Mouse (Mus musculus) heart, embryonic 13.5 days (tissue): ENCODE measurements at regions not wholly inside any gene's neighbourhood (a gene's known extent, or its start where the extent isn't known, plus 50 kb on each side); places are given as distances from the start of the nearest gene placed in this dataset.
"Not testable (repeated sequence)": the region's sequence is repeated elsewhere in the genome, so short reads cannot be mapped to it uniquely, and the experiment has no call there.

Experiments
- ATAC-seq: fragments of 200-750 bp; cut with Nextera tagmentation; 2 replicates; pipeline ENCODE4 v1.8.0; 2017; ENCODE audit warnings: moderate TSS enrichment; ENCODE audit not compliant: insufficient number of reproducible peaks, low FRiP score, low TSS enrichment; ENCODE audit errors: extremely low read depth
- H3K27ac ChIP-seq: fragments of 300-500 bp; sonication (generic); replicated peaks from 2 replicates; pipeline ENCODE4 v1.5.1; 2015; ENCODE audit warnings: moderate library complexity, mild to moderate bottlenecking, inconsistent platforms
- H3K27me3 ChIP-seq: fragments of 300-500 bp; sonication (generic); replicated peaks from 2 replicates; pipeline ENCODE4 v1.6.1; 2015; ENCODE audit warnings: mild to moderate bottlenecking, inconsistent platforms
- H3K36me3 ChIP-seq: fragments of 300-500 bp; sonication (generic); 2 replicates; pipeline ENCODE4 v1.6.1; 2015; ENCODE audit warnings: mild to moderate bottlenecking, inconsistent platforms
- H3K4me1 ChIP-seq: fragments of 300-500 bp; sonication (generic); 2 replicates; pipeline ENCODE4 v1.6.1; 2015; ENCODE audit warnings: inconsistent platforms
- H3K4me2 ChIP-seq: fragments of 300-500 bp; sonication (generic); 2 replicates; pipeline ENCODE4 v1.6.1; 2015; ENCODE audit warnings: inconsistent platforms, mild to moderate bottlenecking, moderate library complexity
- H3K4me3 ChIP-seq: fragments of 300-500 bp; sonication (generic); 2 replicates; pipeline ENCODE4 v1.5.1; 2015; ENCODE audit warnings: moderate library complexity, mild to moderate bottlenecking, inconsistent platforms
- H3K9ac ChIP-seq: fragments of 300-500 bp; sonication (generic); 2 replicates; pipeline ENCODE4 v1.6.1; 2015; ENCODE audit warnings: inconsistent platforms, mild to moderate bottlenecking, moderate library complexity
- H3K9me3 ChIP-seq: fragments of 300-500 bp; sonication (generic); 2 replicates; pipeline ENCODE4 v1.6.1; 2016; ENCODE audit warnings: inconsistent platforms
- WGBS: fragments of 180-500 bp; shearing (Covaris S2); methylation state at CpG from one replicate; pipeline ENCODE4 v1.1.7; 2015; ENCODE audit warnings: mixed read lengths; 5-methylcytosine and 5-hydroxymethylcytosine counted together

DNA sequence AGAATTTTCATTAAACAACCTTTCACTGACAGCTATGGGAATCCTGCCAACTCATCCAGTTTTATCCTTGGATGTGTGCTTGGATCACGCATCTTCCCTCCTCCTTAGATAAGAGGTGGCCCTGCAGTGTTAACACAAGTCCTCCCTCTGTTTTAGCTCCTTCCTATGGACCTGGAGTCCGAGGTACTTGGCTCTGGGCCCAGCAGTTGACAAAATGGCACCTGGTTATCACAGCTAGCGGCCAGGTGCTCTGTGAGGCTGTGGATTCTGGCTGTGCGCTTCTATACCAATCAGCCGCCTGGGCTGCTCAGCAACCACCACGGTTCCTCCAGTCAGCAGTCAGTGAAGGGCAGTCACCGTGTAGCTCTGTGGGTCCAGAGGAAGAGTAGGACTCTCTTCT, 157.4 kb downstream of the Prdm2 start:
- no peak for ATAC-seq
- Histone ChIP-seq H3K27ac (no peak overlapping the region), H3K4me3 (no peak overlapping the region), H3K9me3 (no peaks in the 10 kb centered on the region), H3K4me1 (0 out of 2 replicates have a peak, but pooled peaks cover 4% of the 10 kb centered on the region), H3K27me3 (no peaks in the 10 kb centered on the region), H3K36me3 (no peaks in the 10 kb centered on the region), H3K4me2 (no peak overlapping the region), H3K9ac (no peak overlapping the region)
- WGBS, result 57% methylated on average over 7 of the region's 7 CpGs

DNA sequence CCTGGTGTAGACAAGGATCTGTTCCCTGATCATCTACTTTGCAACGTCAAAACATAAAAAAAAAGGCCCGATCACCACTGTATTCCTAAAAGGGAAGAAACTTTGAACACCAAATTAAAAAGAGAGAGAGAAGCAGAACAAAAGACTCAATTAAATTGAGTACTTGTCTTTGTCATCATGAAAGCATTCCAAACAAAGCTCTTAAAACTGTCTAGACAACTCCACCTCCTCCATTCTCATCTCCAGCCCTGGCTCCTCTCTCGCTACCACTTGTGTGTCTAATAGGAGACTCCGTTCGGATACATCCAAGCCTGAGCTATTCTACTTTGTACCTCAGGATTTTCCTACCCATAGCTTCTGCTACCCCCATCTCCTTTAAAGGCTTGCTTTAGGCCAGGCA, 159.8 kb downstream of the Prdm2 start:
- Histone ChIP-seq H3K4me3 (no peak overlapping the region), H3K4me1 (0 out of 2 replicates have a peak, but pooled peaks cover 4% of the 10 kb centered on the region), H3K36me3 (no peaks in the 10 kb centered on the region), H3K27me3 (no peaks in the 10 kb centered on the region), H3K4me2 (no peak overlapping the region), H3K9me3 (no peaks in the 10 kb centered on the region), H3K27ac (no peak overlapping the region), H3K9ac (no peak overlapping the region)
- ATAC-seq, result no peak
- 85% methylated on average over 5 of the region's 5 CpGs for WGBS

DNA sequence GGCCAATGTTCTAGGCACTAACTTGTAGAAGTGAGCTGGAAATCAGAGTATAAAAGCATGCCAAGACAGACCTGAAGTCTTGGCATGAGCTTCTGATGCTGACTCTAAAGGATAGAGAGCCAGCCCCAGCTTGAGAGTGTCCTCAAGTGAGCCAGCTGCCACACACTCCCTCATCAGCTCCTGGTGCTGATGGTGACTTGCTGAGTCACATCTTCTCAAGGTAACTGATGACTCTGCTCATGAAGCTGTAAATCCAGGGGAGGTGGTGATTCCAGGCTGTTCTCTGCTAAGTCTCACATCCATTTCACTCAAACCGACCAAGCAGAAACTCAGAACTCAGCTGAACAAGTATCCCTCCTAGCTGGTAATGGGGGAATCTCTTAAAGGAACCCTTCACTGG, 161.6 kb downstream of the Prdm2 start:
- H3K9me3 ChIP-seq, result no peaks in the 10 kb centered on the region
- H3K4me3 ChIP-seq, result no peak overlapping the region
- 76% methylated on average over 1 of the region's 1 CpGs for WGBS
- H3K4me2 ChIP-seq, result no peak overlapping the region
- H3K4me1 ChIP-seq, result 0 out of 2 replicates have a peak, but pooled peaks cover 4% of the 10 kb centered on the region
- no peaks in the 10 kb centered on the region for H3K36me3 ChIP-seq
- no peak for ATAC-seq
- H3K9ac ChIP-seq, result no peak overlapping the region
- no peak overlapping the region for H3K27ac ChIP-seq
- H3K27me3 ChIP-seq, result no peaks in the 10 kb centered on the region

DNA sequence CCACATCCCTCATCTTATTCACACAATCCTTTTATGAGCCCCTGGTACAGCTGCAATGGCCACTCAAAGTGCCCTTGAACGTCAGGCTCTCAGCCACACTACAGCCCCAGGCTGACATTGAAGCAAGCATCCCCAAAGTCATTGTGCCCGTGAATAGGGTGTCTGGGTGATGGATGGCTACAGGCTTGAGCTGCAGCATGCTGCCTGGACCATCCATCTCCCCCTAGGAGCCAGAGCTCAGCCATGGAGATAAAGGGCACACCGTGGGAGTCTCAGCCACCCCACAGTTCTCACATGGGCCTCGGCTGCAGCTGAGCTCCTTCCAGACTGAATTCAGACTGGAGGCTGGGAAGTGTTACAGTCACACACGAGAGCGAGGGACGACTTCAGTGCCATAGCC, 167.6 kb downstream of the Prdm2 start:
- no peak overlapping the region for H3K27ac ChIP-seq
- no peak overlapping the region for H3K9ac ChIP-seq
- ATAC-seq, result no peak
- no peak overlapping the region for H3K4me3 ChIP-seq
- H3K27me3 ChIP-seq, result peaks cover 27% of the 10 kb centered on the region
- H3K36me3 ChIP-seq, result no peaks in the 10 kb centered on the region
- H3K4me1 ChIP-seq, result no peaks in the 10 kb centered on the region
- H3K4me2 ChIP-seq, result no peak overlapping the region
- no peaks in the 10 kb centered on the region for H3K9me3 ChIP-seq
- 29% methylated on average over 7 of the region's 7 CpGs for WGBS

DNA sequence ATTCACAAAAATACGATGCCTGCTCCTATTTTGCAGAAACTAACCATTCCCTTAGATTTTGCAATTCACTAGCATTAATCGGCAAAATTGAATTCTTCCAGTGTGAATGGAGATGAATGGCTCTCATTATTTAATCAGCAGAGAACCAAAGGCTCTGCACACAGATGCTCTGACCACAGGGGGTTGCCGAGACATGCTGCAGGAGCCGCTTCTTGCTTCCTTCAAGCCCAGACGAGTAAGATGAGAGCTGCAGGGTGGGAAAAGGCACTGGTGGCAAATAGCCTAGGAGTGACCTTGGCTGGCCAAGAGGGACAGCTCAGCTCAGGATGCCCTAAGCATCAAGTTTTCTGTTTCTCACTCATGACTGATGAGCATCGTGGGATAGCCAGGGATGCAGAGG, 170.0 kb downstream of the Prdm2 start:
- Histone ChIP-seq H3K4me3 (no peak overlapping the region), H3K36me3 (no peaks in the 10 kb centered on the region), H3K4me1 (no peaks in the 10 kb centered on the region), H3K9me3 (no peaks in the 10 kb centered on the region), H3K4me2 (no peak overlapping the region), H3K9ac (no peak overlapping the region), H3K27ac (no peak overlapping the region), H3K27me3 (peaks cover 28% of the 10 kb centered on the region)
- WGBS, result 53% methylated on average over 6 of the region's 6 CpGs
- no peak for ATAC-seq

DNA sequence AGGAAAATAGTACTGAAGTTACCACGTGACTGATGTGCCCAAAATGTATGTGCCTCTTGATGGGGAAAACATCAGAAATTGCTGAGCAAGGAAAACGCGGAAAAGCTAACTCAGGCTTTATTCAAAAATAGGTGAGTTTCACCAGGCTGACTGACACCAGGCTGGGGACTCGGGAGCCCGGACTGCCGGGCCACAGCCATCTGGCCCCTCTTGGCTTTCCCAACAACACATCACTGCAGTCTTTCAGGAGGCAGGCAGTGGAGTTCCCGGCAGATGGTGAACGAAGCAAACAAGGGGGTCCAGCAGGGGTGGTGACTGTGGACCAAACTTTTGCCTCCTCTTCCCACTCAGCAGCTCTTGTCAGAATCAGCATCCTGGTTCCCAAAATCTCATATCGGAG, 174.2 kb downstream of the Prdm2 start:
- Histone ChIP-seq H3K4me3 (no peak overlapping the region), H3K27ac (no peak overlapping the region), H3K4me2 (no peak overlapping the region), H3K36me3 (no peaks in the 10 kb centered on the region), H3K9me3 (no peaks in the 10 kb centered on the region), H3K9ac (no peak overlapping the region), H3K4me1 (no peaks in the 10 kb centered on the region), H3K27me3 (peaks cover 35% of the 10 kb centered on the region)
- 74% methylated on average over 9 of the region's 9 CpGs for WGBS
- ATAC-seq, result no peak

DNA sequence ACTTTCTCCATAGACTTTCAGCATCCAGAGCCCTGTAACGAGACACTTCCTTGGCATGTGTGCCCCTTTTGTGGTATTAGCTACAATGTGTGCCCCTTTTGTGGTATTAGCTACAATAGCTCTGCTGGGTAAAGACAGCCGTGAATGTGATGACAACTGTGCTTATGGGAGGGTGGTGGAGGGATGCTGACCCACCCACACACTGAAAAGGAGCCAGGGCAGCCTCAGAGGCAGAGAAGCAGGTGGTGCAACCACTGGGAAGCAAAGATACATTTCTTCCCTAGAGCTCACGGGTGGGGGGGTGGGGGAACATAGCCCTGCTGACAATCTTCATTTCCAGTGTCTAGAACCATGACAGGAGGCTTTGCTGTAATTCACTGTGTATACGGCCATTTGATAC, 176.1 kb downstream of the Prdm2 start:
- WGBS, result 51% methylated on average over 4 of the region's 4 CpGs
- no peaks in the 10 kb centered on the region for H3K36me3 ChIP-seq
- H3K27ac ChIP-seq, result no peak overlapping the region
- ATAC-seq, result no peak
- no peak overlapping the region for H3K4me2 ChIP-seq
- no peaks in the 10 kb centered on the region for H3K4me1 ChIP-seq
- H3K9ac ChIP-seq, result no peak overlapping the region
- H3K9me3 ChIP-seq, result no peaks in the 10 kb centered on the region
- peaks cover 22% of the 10 kb centered on the region for H3K27me3 ChIP-seq
- no peak overlapping the region for H3K4me3 ChIP-seq

DNA sequence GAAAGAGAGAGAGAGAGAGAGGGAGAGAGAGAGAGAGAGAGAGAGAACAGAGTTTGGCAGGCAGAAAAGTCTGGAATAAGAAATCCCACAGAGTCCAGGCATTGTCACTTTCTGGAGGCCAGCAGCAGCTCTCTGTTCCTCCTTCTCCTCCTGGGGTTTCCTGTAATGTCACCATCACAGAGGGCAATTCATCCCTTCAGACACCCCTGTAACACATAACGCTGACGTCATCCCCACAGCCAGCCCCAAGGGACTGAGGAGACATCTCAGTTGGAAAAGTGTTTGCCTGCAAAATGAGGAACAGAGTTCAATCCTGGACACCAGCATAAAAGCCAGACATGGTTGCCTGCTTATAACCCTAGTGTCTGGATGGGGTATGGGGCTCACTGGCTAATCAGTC, 177.7 kb downstream of the Prdm2 start:
- H3K9me3 ChIP-seq, H3K9ac ChIP-seq, H3K27ac ChIP-seq, H3K4me1 ChIP-seq, H3K4me3 ChIP-seq, ATAC-seq, H3K36me3 ChIP-seq, H3K4me2 ChIP-seq: not testable (repeated sequence)
- peaks cover 22% of the 10 kb centered on the region for H3K27me3 ChIP-seq
- WGBS, result 59% methylated on average over 2 of the region's 2 CpGs

DNA sequence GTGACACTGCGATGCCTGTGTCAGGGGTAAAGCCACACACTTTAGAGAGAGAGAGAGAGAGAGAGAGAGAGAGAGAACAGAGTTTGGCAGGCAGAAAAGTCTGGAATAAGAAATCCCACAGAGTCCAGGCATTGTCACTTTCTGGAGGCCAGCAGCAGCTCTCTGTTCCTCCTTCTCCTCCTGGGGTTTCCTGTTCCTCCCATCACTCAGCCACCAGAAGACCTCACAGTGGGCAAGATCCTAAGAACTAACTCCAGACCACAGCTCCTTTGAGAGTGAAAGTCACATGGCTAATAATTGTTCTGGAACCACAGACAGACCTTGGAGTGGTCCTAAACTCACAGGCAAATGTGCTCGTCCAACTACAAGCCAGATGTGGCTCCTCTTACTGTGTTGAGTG, 178.5 kb downstream of the Prdm2 start:
- 67% methylated on average over 2 of the region's 2 CpGs for WGBS
- H3K4me3 ChIP-seq, H3K9ac ChIP-seq, H3K4me1 ChIP-seq, H3K36me3 ChIP-seq, H3K27ac ChIP-seq, H3K4me2 ChIP-seq, H3K9me3 ChIP-seq, ATAC-seq: not testable (repeated sequence)
- peaks cover 22% of the 10 kb centered on the region for H3K27me3 ChIP-seq

DNA sequence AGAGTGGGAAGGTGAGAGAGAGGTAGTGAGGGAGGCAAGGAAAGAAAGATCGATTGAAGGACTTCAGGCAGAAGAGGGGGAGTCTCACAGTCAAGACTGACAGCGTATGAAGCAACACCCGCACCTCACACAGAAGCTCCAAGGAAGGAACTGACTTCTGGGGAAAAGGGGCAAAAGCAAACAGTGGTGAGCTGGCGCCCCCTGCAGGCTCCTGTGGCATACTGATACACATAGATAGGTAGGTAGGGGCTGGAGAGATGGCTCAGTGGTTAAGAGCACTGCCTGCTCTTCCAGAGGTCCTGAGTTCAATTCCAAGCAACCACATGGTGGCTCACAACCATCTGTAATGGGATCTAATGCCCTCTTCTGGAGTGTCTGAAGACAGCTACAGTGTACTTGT, 183.0 kb downstream of the Prdm2 start:
- H3K27ac ChIP-seq, H3K36me3 ChIP-seq: not testable (repeated sequence)
- 66% methylated on average over 4 of the region's 4 CpGs for WGBS

DNA sequence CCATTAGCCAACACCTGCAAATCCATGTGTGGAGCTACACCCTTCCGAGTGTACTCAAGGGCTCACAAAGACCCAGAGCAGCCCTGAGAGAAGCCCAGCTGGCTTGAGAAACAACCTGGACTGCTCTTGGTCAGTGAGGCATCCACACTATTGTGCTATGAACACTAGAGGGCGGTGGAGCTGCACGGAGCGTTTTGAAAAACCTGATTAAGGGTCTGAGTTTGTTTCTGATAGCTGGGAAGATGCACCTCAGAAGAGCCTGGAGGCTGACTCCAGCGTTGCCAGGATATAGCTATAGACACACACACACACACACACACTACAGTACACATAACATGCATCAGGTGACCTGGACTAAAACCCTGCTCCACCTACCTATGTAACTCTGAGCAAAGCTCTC, 185.5 kb downstream of the Prdm2 start:
- peaks cover 15% of the 10 kb centered on the region for H3K27me3 ChIP-seq
- no peaks in the 10 kb centered on the region for H3K36me3 ChIP-seq
- WGBS, result 8% methylated on average over 5 of the region's 5 CpGs
- no peak overlapping the region for H3K27ac ChIP-seq
- H3K9me3 ChIP-seq, result no peaks in the 10 kb centered on the region
- no peak for ATAC-seq
- no peaks in the 10 kb centered on the region for H3K4me1 ChIP-seq
- no peak overlapping the region for H3K9ac ChIP-seq
- H3K4me2 ChIP-seq, result no peak overlapping the region
- no peak overlapping the region for H3K4me3 ChIP-seq

More for the DNA sequence above, 183.0 kb downstream of the Prdm2 start:
- not testable (repeated sequence) for H3K4me2 ChIP-seq, H3K9me3 ChIP-seq, ATAC-seq, H3K9ac ChIP-seq, H3K4me3 ChIP-seq, H3K4me1 ChIP-seq
- H3K27me3 ChIP-seq, result peaks cover 19% of the 10 kb centered on the region

DNA sequence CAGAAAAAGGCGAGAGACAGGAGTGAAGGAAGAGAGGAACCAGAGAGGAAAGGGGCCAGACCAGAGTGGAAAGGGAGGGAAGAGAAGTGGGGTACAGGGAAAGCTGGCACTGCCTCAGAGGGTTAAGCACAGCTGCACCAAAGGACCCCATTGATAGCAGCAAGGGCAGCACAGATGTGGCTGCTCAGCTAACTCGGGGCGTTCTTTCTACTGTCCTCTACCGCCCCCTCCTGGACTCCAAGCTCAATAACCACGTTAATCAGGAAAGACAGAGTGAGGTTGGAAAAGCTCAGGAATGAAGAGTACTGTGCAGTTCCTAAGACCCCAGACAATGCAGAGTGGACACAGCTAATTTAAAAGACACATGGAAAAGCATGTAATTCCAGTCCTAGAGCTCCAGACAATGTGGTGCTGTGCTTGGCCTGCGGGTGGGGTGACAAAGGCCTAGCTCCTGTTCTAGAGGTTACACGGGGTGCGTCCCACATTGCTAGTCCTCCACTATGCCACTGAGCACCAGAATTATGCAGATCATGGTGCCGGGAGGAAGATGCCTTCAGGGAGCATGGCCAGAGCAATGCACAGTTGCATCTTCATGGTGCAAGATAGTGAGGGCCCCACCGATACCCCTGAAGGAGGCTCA, 191.4 kb downstream of the Prdm2 start:
- 39% methylated on average over 10 of the region's 10 CpGs for WGBS

More for the DNA sequence above, 191.4 kb downstream of the Prdm2 start:
- Histone ChIP-seq H3K4me1 (no peaks in the 10 kb centered on the region), H3K36me3 (no peaks in the 10 kb centered on the region), H3K27ac (no peak overlapping the region), H3K9me3 (no peaks in the 10 kb centered on the region), H3K4me3 (no peak overlapping the region), H3K4me2 (no peak overlapping the region), H3K9ac (no peak overlapping the region), H3K27me3 (peaks cover 40% of the 10 kb centered on the region)
- ATAC-seq, result no peak
